In the genomic region with DNA sequence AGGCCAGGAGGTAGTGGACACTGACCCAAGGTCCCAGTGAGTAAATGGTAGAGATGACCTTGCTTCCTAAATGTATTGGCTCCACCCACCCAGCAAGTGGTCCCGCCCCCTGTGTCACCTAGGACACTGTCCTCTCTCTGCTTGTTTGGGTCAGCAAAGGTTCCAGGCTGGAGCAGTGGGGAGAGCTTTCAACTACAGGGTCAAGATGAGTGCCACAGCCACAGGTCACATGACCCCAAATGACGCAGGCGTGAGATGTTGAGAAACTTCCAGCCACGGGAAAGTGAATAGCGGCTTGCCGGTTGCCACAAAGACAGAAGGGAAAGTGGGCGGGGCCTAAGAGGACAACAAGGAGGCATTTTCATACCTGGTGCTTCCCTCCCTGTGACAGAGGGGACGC, we compare ENCODE assay signal across 12 mouse cellular contexts. TPM values are rescaled to one million over a fixed set of nuclear protein-coding genes. Genes with fewer than 3 reads are reported as not detected.
DNase-seq lines count a peak whose midpoint lies in the region; ATAC-seq and TF ChIP-seq lines count a peak whose summit lies in the region.
"Had no signal": no experiment of that assay in that cellular context is flagged by ENCODE, and none has a peak within 500 bp of the region (broad histone marks: within the 10 kb centered on the region; RNA-seq: fewer than 3 reads in every experiment).

No protein-coding gene starts in this region.

- no peaks in the 10 kb centered on the region for H3K36me3 ChIP-seq in liver, embryonic 14.5 days (replicated peaks; ENCODE audit: control insufficient read depth, insufficient read depth, low read depth)
- H3K36me3 ChIP-seq in stomach, embryonic 14.5 days (ENCODE audit: control insufficient read depth, insufficient read depth, low read length): no peaks in the 10 kb centered on the region

- no peaks in the 10 kb centered on the region for H3K27me3 ChIP-seq in liver, embryonic 14.5 days (ENCODE audit: control insufficient read depth, insufficient read depth, low read length)
- no peaks in the 10 kb centered on the region for H3K27me3 ChIP-seq in stomach, embryonic 14.5 days (ENCODE audit: control insufficient read depth, insufficient read depth, low read length)

- peak overlapping the region; percentile 15; the same call in 1 of the 2 replicates for H3K4me2 ChIP-seq in liver, embryonic 14.5 days (ENCODE audit: low read depth)
- no peak overlapping the region for H3K4me2 ChIP-seq in stomach, embryonic 14.5 days (replicated peaks; ENCODE audit: low read depth, low read length)

- no peak for TF ChIP-seq EP300 in liver, embryonic 14.5 days (IDR thresholded peaks at IDR 0.05; ENCODE audit: low read depth)

- H3K9me3 ChIP-seq in liver, embryonic 14.5 days (ENCODE audit: control insufficient read depth, low read length): no peaks in the 10 kb centered on the region
- H3K9me3 ChIP-seq in stomach, embryonic 14.5 days (ENCODE audit: control insufficient read depth, low read depth, low read length): no peaks in the 10 kb centered on the region

- DNase-seq in lung, postnatal 10 days: peak; percentile 38
- no peak for DNase-seq in lung, adult 2 months
- DNase-seq in liver, embryonic 14.5 days (ENCODE audit: low read depth in 3 of 3, low spot score in 3 of 3): no peak
- no peak for DNase-seq in left cerebral cortex, adult 9 months (ENCODE audit: low spot score in 2 of 2)
- DNase-seq in left cerebral cortex, postnatal 14 days (ENCODE audit: low spot score in 2 of 2): no peak
- DNase-seq: cerebellum, adult 11 months; gastrocnemius, postnatal 14 days; heart, postnatal 36 days; kidney, postnatal 4 days had no signal

- 60% methylated on average over 8 of the region's 8 CpGs for WGBS in lung, adult 2 months
- 24% methylated on average over 8 of the region's 8 CpGs for WGBS in liver, embryonic 14.5 days (ENCODE audit: insufficient replicate concordance)
- 57% methylated on average over 8 of the region's 8 CpGs for WGBS in stomach, embryonic 14.5 days

- ATAC-seq in liver, embryonic 14.5 days (ENCODE audit: insufficient read depth): peak; percentile 34; the same call in 1 of the 2 replicates
- peak; percentile 21; the same call in 1 of the 2 replicates for ATAC-seq in stomach, embryonic 14.5 days (ENCODE audit: insufficient number of reproducible peaks, insufficient read depth, low FRiP score, low read depth)

- TF ChIP-seq CTCF in lung, adult 2 months (IDR thresholded peaks at IDR 0.05; ENCODE audit: insufficient read depth, low read length): no peak
- TF ChIP-seq CTCF in bone marrow macrophage, adult 2 months (IDR thresholded peaks at IDR 0.05; ENCODE audit: low read depth, low read length): no peak
- TF ChIP-seq CTCF in liver, embryonic 14.5 days (IDR thresholded peaks at IDR 0.05; ENCODE audit: low read depth): no peak

- TF ChIP-seq POLR2A in lung, adult 2 months (IDR thresholded peaks at IDR 0.05; ENCODE audit: borderline replicate concordance, extremely low read depth, low read depth, low read length): no peak
- TF ChIP-seq POLR2A in bone marrow macrophage, adult 2 months (IDR thresholded peaks at IDR 0.05; ENCODE audit: borderline replicate concordance, low read depth, low read length): no peak

- no peaks in the 10 kb centered on the region for H3K4me1 ChIP-seq in lung, adult 2 months (ENCODE audit: control insufficient read depth, insufficient read depth, low read length)
- peaks cover 18% of the 10 kb centered on the region for H3K4me1 ChIP-seq in bone marrow macrophage, adult 2 months (ENCODE audit: control insufficient read depth, insufficient read depth, low read length)
- H3K4me1 ChIP-seq in liver, embryonic 14.5 days (replicated peaks; ENCODE audit: control insufficient read depth in 2 of 2, insufficient read depth in 2 of 2, low read length in 1 of 2): peaks cover 7 to 20% of the 10 kb centered on the region in 2 experiments; a peak in 3 of 4 replicates
- 0 out of 2 replicates have a peak, but pooled peaks cover 5% of the 10 kb centered on the region for H3K4me1 ChIP-seq in stomach, embryonic 14.5 days (ENCODE audit: control insufficient read depth, insufficient read depth, low read length)

- peak overlapping the region; percentile 35 for H3K27ac ChIP-seq in bone marrow macrophage, adult 2 months (ENCODE audit: insufficient read depth, low read depth, low read length)
- H3K27ac ChIP-seq in liver, embryonic 14.5 days: no peak overlapping the region
- no peak overlapping the region for H3K27ac ChIP-seq in stomach, embryonic 14.5 days (ENCODE audit: low read length)

- H3K4me3 ChIP-seq in lung, adult 2 months (replicated peaks; ENCODE audit: extremely low read depth, low read depth, low read length): no peak overlapping the region
- H3K4me3 ChIP-seq in bone marrow macrophage, adult 2 months (ENCODE audit: insufficient read depth, low read length): no peak overlapping the region
- no peak overlapping the region for H3K4me3 ChIP-seq in liver, embryonic 14.5 days (ENCODE audit: insufficient read depth in 1 of 2, low read depth in 2 of 2, low read length in 2 of 2)
- H3K4me3 ChIP-seq in stomach, embryonic 14.5 days (ENCODE audit: low read depth, low read length): no peak overlapping the region
- H3K4me3 ChIP-seq: forebrain, embryonic 10.5 days had no signal

- intact Hi-C loops in left cerebral cortex, postnatal 14 days (cut with DNase I): no loop called here

- no peak overlapping the region for H3K9ac ChIP-seq in liver, embryonic 14.5 days (replicated peaks)
- no peak overlapping the region for H3K9ac ChIP-seq in stomach, embryonic 14.5 days (replicated peaks; ENCODE audit: low read depth, low read length)

RNA-seq across cellular contexts. Expression of a gene that starts 15.8 kb away (rescaled TPM):
- polyA plus RNA-seq in lung, adult 2 months (2012; rRNA removed): 19.1 and 23.5 TPM in 2 replicates
- polyA plus RNA-seq in bone marrow macrophage, adult 2 months (2012; ENCODE audit: insufficient read depth, insufficient read length, missing spikeins): 18.3 and 19.2 TPM in 2 replicates
- polyA plus RNA-seq in liver, embryonic 14.5 days (2012; rRNA removed): 11.2 and 11.9 TPM in 2 replicates
- polyA plus RNA-seq in liver, embryonic 14.5 days (2014; fragmentation: Nextera tagmentation; extraction: Ambion mirVana): 9.4 and 10.8 TPM in 2 replicates
- polyA plus RNA-seq in stomach, embryonic 14.5 days (2014; fragmentation: Nextera tagmentation; extraction: Ambion mirVana): 32.2 and 34.9 TPM in 2 replicates
- 10 to 100 TPM; 26.2 to 27.8 TPM for total RNA-seq in left cerebral cortex, postnatal 14 days (2021)

RNA-seq across cellular contexts. Expression of a gene that starts 25.5 kb away (rescaled TPM):
- 369 and 428 TPM in 2 replicates for polyA plus RNA-seq in lung, adult 2 months (2012; rRNA removed)
- polyA plus RNA-seq in bone marrow macrophage, adult 2 months (2012; ENCODE audit: insufficient read depth, insufficient read length, missing spikeins): 928 and 957 TPM in 2 replicates
- polyA plus RNA-seq in liver, embryonic 14.5 days (2012; rRNA removed): 530 and 765 TPM in 2 replicates
- polyA plus RNA-seq in liver, embryonic 14.5 days (2014; fragmentation: Nextera tagmentation; extraction: Ambion mirVana): 774 and 804 TPM in 2 replicates
- 1,379 and 1,439 TPM in 2 replicates for polyA plus RNA-seq in stomach, embryonic 14.5 days (2014; fragmentation: Nextera tagmentation; extraction: Ambion mirVana)
- total RNA-seq in left cerebral cortex, postnatal 14 days (2021): 100 to 1,000 TPM; 449 to 461 TPM

RNA-seq across cellular contexts. Expression of a gene that starts 26.0 kb away (rescaled TPM):
- 44.1 and 50.9 TPM in 2 replicates for polyA plus RNA-seq in lung, adult 2 months (2012; rRNA removed)
- polyA plus RNA-seq in bone marrow macrophage, adult 2 months (2012; ENCODE audit: insufficient read depth, insufficient read length, missing spikeins): 95.0 and 111 TPM in 2 replicates
- polyA plus RNA-seq in liver, embryonic 14.5 days (2012; rRNA removed): 10.4 and 12.0 TPM in 2 replicates
- polyA plus RNA-seq in liver, embryonic 14.5 days (2014; fragmentation: Nextera tagmentation; extraction: Ambion mirVana): 14.4 and 17.3 TPM in 2 replicates
- 32.3 and 38.8 TPM in 2 replicates for polyA plus RNA-seq in stomach, embryonic 14.5 days (2014; fragmentation: Nextera tagmentation; extraction: Ambion mirVana)
- 100 to 1,000 TPM; 534 to 540 TPM for total RNA-seq in left cerebral cortex, postnatal 14 days (2021)

RNA-seq across cellular contexts. Expression of a gene that starts 56.4 kb away (rescaled TPM):
- polyA plus RNA-seq in lung, adult 2 months (2012; rRNA removed): 21.5 and 23.9 TPM in 2 replicates
- not detected in 2 replicates for polyA plus RNA-seq in bone marrow macrophage, adult 2 months (2012; ENCODE audit: insufficient read depth, insufficient read length, missing spikeins)
- 0.95 and 1.0 TPM in 2 replicates for polyA plus RNA-seq in liver, embryonic 14.5 days (2012; rRNA removed)
- 0.33 and 0.45 TPM in 2 replicates for polyA plus RNA-seq in liver, embryonic 14.5 days (2014; fragmentation: Nextera tagmentation; extraction: Ambion mirVana)
- polyA plus RNA-seq in stomach, embryonic 14.5 days (2014; fragmentation: Nextera tagmentation; extraction: Ambion mirVana): 12.8 and 13.7 TPM in 2 replicates
- 100 to 1,000 TPM; 109 to 110 TPM for total RNA-seq in left cerebral cortex, postnatal 14 days (2021)
